Mouse (Mus musculus) megakaryocyte, embryonic 14.5 days (primary cell): ENCODE data around the gene Sox5. TPM values are rescaled to one million over a fixed set of nuclear protein-coding genes. Genes with fewer than 3 reads are reported as not detected.

ENCODE experiments used
- H3K27me3 ChIP-seq: replicated peaks from 2 replicates; pipeline ENCODE3; 2012; ENCODE audit warnings: inconsistent platforms
- H3K36me3 ChIP-seq: replicated peaks from 2 replicates; pipeline ENCODE3; 2012; ENCODE audit warnings: low read length, inconsistent platforms, mixed read lengths
- H3K4me1 ChIP-seq: 2 replicates; pipeline ENCODE4 v1.6.1; 2012; ENCODE audit warnings: inconsistent platforms
- H3K4me3 ChIP-seq: replicated peaks from 2 replicates; pipeline ENCODE3; 2012; ENCODE audit warnings: moderate library complexity, mild to moderate bottlenecking, inconsistent platforms
- H3K9me3 ChIP-seq: 2 replicates; pipeline ENCODE4 v1.6.1; 2012; ENCODE audit warnings: inconsistent platforms
- FLI1 ChIP-seq: IDR thresholded peaks from 2 replicates; pipeline ENCODE4 v1.6.1; 2012; ENCODE audit warnings: low read length, inconsistent platforms, mixed read lengths
- GATA1 ChIP-seq: IDR thresholded peaks from 3 replicates; pipeline ENCODE4 v1.6.1; 2012; ENCODE audit warnings: mixed read lengths, low read length, inconsistent platforms, borderline replicate concordance
- polyA plus RNA-seq: library from polyadenylated mRNA; stranded (reverse); fragments of >175 nt; gene quantifications from 2 replicates; pipeline ENCODE4 v1.2.3, GENCODE M21; 2012; ENCODE audit warnings: low replicate concordance; ENCODE audit not compliant: insufficient read depth

Sox5 gene
- polyA plus RNA-seq, 1 experiment = 0.07 TPM

- Histone ChIP-seq H3K36me3 (no peaks in the 10 kb centered on the region), H3K4me1 (no peaks in the 10 kb centered on the region), H3K9me3 (peaks cover 25% of the 10 kb centered on the region), H3K4me3 (no peak overlapping the region), H3K27me3 (peaks cover 2% of the 10 kb centered on the region)
- TF ChIP-seq FLI1 (no peak), GATA1 (no peak)
Measured at GRCm38 (mm10) chr6:144311754-144312153, 470.0 kb downstream of the Sox5 start.

DNA sequence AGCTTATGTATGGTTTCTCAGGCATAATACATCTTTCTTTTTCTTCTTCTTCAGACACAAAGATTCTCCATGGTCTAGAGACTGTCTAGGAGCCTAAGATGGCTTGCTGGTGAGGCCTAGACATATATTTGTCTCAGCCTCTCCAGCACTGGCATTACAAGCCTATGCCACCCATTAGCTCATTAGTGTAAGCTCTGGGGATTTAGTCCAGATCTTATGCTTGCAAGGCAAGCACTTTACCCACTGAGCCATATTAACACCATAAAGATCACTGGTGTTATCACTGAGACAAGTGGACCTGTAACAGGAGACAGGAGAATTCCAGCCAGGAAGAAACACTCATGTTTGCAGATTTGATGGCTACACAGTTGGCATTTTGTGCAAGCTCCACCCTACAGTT, 472.6 kb downstream of the Sox5 start:
- Histone ChIP-seq H3K4me3 (no peak overlapping the region), H3K4me1 (no peaks in the 10 kb centered on the region), H3K9me3 (peaks cover 23% of the 10 kb centered on the region), H3K27me3 (peaks cover 1% of the 10 kb centered on the region), H3K36me3 (no peaks in the 10 kb centered on the region)
- TF ChIP-seq FLI1 = no peak
- TF ChIP-seq GATA1 = no peak

DNA sequence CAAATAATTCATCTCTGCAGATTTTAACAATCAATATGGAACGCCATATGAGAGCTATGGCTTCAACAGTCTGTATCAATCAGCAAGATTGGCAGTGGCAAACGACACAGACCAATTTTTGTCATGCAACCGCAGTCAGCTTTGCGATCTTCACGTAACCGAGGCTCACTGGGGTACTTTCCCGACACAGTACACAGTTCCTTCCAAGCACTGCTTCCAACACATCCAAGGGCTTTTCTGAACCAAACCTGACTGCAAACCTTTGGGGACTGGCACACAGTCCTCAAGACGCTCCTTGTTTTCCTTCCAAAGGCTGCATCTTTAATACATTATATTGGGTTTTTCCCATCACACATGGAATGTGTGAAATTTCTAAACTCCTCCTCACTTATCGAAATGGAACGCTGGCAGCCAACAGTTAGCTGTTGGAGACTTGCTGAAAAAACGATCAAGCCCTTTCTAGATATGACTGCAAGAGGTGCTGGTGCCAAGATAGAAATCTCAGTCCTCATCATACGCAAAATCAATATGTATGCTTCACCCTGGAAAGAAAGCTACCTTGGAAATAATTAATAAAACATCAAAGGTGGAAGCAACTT, 474.1 kb downstream of the Sox5 start:
- H3K9me3 ChIP-seq = peaks cover 19% of the 10 kb centered on the region
- no peaks in the 10 kb centered on the region for H3K4me1 ChIP-seq
- TF ChIP-seq GATA1 (no peak), FLI1 (no peak)
- no peaks in the 10 kb centered on the region for H3K27me3 ChIP-seq
- no peak overlapping the region for H3K4me3 ChIP-seq
- no peaks in the 10 kb centered on the region for H3K36me3 ChIP-seq

- Histone ChIP-seq H3K27me3 (peaks cover 2% of the 10 kb centered on the region), H3K9me3 (peaks cover 35% of the 10 kb centered on the region)
- no peak for TF ChIP-seq GATA1
- TF ChIP-seq FLI1 = no peak
Measured at GRCm38 (mm10) chr6:144302823-144303222, 479.0 kb downstream of the Sox5 start.

DNA sequence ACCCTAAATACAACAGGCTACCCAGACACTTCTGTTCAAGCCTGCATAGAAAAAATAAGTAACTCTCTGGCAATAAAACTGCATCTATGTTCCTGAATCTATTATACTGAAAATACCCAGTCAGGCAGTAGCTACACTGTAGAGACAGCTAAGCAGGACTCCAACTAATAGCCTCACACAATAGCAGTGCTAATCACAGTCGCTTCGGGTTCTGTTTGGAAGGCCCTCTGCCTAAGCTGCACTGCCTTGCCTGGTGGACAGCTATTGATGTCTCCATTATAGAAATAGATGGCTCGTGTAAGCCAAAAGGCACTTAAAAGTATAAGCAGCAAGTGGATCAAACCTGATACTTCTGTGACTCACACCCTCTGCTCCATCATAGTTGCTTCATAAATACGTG, 480.7 kb downstream of the Sox5 start:
- no peak for TF ChIP-seq FLI1
- TF ChIP-seq GATA1 = no peak
- Histone ChIP-seq H3K4me1 (peaks cover 10% of the 10 kb centered on the region), H3K4me3 (no peak overlapping the region), H3K27me3 (peaks cover 2% of the 10 kb centered on the region), H3K9me3 (peaks cover 29% of the 10 kb centered on the region), H3K36me3 (no peaks in the 10 kb centered on the region)

More at GRCm38 (mm10) chr6:144302823-144303222, 479.0 kb downstream of the Sox5 start:
- Histone ChIP-seq H3K4me3 (no peak overlapping the region), H3K4me1 (no peaks in the 10 kb centered on the region), H3K36me3 (no peaks in the 10 kb centered on the region)

DNA sequence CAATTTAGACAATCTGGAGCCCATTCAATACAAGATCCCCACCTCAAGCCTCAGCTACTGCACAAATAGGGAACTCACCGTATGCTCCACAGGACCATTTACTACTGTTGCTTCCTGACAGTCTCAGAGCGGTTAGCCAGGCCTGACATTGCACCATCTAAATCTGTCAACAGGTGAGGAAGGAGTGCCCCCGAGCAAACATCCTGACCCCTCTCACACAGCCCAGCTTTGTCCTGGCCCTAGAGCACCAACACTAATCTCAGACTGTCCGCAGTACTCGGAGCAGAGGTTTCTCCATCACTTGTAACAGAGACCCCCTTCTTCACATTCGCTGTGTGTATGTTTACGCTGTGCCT, 482.3 kb downstream of the Sox5 start:
- peaks cover 14% of the 10 kb centered on the region for H3K4me1 ChIP-seq
- peaks cover 2% of the 10 kb centered on the region for H3K27me3 ChIP-seq
- no peak overlapping the region for H3K4me3 ChIP-seq
- no peaks in the 10 kb centered on the region for H3K36me3 ChIP-seq
- H3K9me3 ChIP-seq = peaks cover 25% of the 10 kb centered on the region
- TF ChIP-seq FLI1 = no peak
- TF ChIP-seq GATA1 = no peak

GRCm38 (mm10) chr6:144298641-144299502, 482.9 kb downstream of the Sox5 start:
- H3K36me3 ChIP-seq = no peaks in the 10 kb centered on the region
- TF ChIP-seq FLI1 = no peak
- TF ChIP-seq GATA1 = no peak
- H3K4me1 ChIP-seq = peaks cover 20% of the 10 kb centered on the region
- peaks cover 22% of the 10 kb centered on the region for H3K9me3 ChIP-seq
- no peak overlapping the region for H3K4me3 ChIP-seq
- peaks cover 2% of the 10 kb centered on the region for H3K27me3 ChIP-seq

DNA sequence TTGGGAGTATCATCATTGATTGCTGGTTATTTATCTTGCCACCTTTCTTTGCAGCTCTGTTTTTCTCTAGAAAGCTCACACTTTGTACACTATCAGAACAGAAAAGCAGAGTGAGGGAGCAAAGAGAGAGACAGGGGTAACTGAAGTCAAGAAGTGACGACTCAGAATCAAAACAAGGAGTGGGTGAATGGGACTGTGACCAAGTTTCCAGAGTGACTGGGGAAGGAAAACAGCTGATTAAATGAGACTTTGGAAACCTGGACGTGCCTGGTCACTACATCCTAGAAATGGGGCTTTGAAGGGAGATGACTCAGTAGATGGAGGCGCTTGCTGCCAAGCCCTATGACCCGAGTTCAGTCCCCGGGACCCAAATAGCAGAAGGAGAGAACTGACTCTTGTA, 483.9 kb downstream of the Sox5 start:
- peaks cover 21% of the 10 kb centered on the region for H3K9me3 ChIP-seq
- H3K4me3 ChIP-seq = no peak overlapping the region
- H3K4me1 ChIP-seq = peaks cover 25% of the 10 kb centered on the region
- TF ChIP-seq FLI1 (no peak), GATA1 (no peak)
- H3K36me3 ChIP-seq = no peaks in the 10 kb centered on the region
- H3K27me3 ChIP-seq = peaks cover 2% of the 10 kb centered on the region

GRCm38 (mm10) chr6:144297131-144297530, 484.6 kb downstream of the Sox5 start:
- peaks cover 25% of the 10 kb centered on the region for H3K4me1 ChIP-seq
- peaks cover 16% of the 10 kb centered on the region for H3K9me3 ChIP-seq
- TF ChIP-seq GATA1 (no peak), FLI1 (no peak)
- H3K27me3 ChIP-seq = peaks cover 2% of the 10 kb centered on the region
- no peak overlapping the region for H3K4me3 ChIP-seq
- H3K36me3 ChIP-seq = no peaks in the 10 kb centered on the region

DNA sequence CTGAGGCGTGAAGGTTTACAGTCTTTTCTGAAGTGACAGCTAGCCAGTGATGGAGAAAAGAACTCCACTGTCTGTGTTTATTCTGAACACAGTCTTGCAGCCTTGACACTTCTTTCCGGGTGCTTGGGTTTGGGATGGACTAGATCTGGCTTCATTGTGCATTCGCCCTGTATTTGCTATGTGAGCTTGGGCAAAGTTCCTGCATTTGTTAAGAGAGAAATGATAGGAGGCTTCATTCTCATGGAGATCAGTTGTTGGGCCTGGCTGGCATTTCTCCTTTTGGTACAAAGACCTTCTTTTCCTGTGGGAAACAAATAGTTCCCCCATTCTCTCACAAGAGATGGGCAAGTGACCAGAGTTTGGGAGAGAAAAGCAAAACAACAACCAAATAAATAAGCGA, 490.3 kb downstream of the Sox5 start:
- Histone ChIP-seq H3K27me3 (no peaks in the 10 kb centered on the region), H3K9me3 (no peaks in the 10 kb centered on the region), H3K36me3 (no peaks in the 10 kb centered on the region)

More for the DNA sequence above, 490.3 kb downstream of the Sox5 start:
- Histone ChIP-seq H3K4me3 (no peak overlapping the region), H3K4me1 (peaks cover 22% of the 10 kb centered on the region)
- TF ChIP-seq GATA1 (no peak), FLI1 (no peak)
